Mouse (Mus musculus): ENCODE results near the gene Snx9. TPM values are rescaled to one million over a fixed set of nuclear protein-coding genes. Genes with fewer than 3 reads are reported as not detected.

The Snx9 gene
- polyA plus RNA-seq, 1 experiment = 24.7 TPM

DNA sequence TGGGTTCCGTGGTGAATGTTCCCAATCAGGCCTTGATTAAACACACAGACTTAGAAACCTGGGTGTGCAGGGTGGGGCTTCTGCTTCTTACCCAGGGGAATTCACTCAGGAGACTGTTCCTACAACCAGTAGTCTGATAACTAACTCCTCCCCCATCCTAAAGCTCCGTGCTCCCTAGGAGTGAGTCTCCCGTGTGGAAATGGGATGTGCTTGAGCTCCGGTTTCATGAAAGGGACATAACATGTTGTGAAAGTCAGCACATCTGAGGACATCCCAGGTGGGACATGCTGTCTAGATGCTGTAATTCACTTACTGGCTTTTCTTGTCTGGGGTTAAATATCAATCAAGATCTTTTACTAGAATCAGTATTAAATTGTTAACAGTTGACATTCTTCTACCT is 111.3 kb downstream of the Snx9 start:
- Histone ChIP-seq H3ac (ENCODE audit: control insufficient read depth, insufficient read length) (no peak overlapping the region), H3K4me3 (no peak overlapping the region), H3K4me2 (ENCODE audit: low read depth) (no peak overlapping the region), H3K27me3 (ENCODE audit: control insufficient read depth, insufficient read depth, insufficient read length) (no peaks in the 10 kb centered on the region), H3K36me3 (ENCODE audit: control insufficient read depth, insufficient read depth) (no peaks in the 10 kb centered on the region), H3K79me2 (ENCODE audit: control insufficient read depth, insufficient read depth) (peaks cover 84% of the 10 kb centered on the region)
- TF ChIP-seq E2F4 (IDR thresholded peaks at IDR 0.05; ENCODE audit: insufficient read depth) (no peak), USF1 (IDR thresholded peaks at IDR 0.05; ENCODE audit: low read depth) (no peak), MYOD1 (IDR thresholded peaks at IDR 0.05; ENCODE audit: control insufficient read depth in 1 of 3, insufficient read length in 2 of 3, low read depth in 2 of 3) (no peak), MYOG (IDR thresholded peaks at IDR 0.05; ENCODE audit: control insufficient read depth in 1 of 3, insufficient read depth in 1 of 3, insufficient read length in 2 of 3, low read depth in 2 of 3) (no peak), SRF (IDR thresholded peaks at IDR 0.05; ENCODE audit: control insufficient read depth, insufficient read length, low read depth) (no peak), POLR2AphosphoS2 (IDR thresholded peaks at IDR 0.05; ENCODE audit: insufficient read length, low read depth) (no peak)

DNA sequence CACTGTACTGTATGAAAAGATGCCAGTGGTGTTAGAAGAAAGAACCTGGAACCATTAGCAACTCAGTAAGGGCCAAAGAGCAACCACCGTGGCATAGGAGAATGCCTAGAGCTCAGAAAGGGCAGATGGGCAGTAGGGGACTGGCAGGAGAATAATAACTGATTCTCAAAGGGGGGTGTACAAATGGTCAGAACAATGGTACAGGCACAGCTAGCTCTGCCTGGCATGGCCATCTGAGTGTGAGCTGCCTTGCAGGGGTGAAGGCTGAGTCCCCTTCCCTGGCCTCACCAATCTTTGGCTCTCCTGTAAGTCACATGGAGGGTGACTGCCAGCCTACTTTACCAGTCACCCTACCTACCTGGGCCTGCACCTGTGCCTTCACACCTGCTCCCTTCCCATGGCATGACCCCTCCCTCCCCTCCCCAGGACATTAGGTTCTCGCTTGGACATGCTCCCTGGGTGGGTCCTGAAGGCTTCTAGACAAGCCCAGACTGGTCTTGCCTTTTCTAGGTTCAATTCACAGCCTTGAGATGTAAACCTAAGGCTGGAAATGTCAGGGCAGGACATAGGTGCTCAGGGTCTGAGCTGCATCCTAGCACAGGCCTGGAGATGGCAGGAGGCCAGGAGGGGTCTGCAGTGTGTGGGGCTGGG is 115.3 kb downstream of the Snx9 start:
- Histone ChIP-seq H3K79me2 (ENCODE audit: control insufficient read depth, insufficient read depth) (peaks cover 79% of the 10 kb centered on the region), H3K4me2 (ENCODE audit: low read depth) (peak overlapping the region; percentile 58), H3K4me3 (no peak overlapping the region), H3K27me3 (ENCODE audit: control insufficient read depth, insufficient read depth, insufficient read length) (no peaks in the 10 kb centered on the region), H3ac (ENCODE audit: control insufficient read depth, insufficient read length) (no peak overlapping the region), H3K36me3 (ENCODE audit: control insufficient read depth, insufficient read depth) (no peaks in the 10 kb centered on the region)
- no peak for TF ChIP-seq MAX (IDR thresholded peaks at IDR 0.05; ENCODE audit: low read depth)
- TF ChIP-seq POLR2A (IDR thresholded peaks at IDR 0.05; ENCODE audit: insufficient read length, low read depth) = no peak
- TF ChIP-seq MYOG (IDR thresholded peaks at IDR 0.05; ENCODE audit: control insufficient read depth in 1 of 3, insufficient read depth in 1 of 3, insufficient read length in 2 of 3, low read depth in 2 of 3) = no peak
- TF ChIP-seq TCF12 (IDR thresholded peaks at IDR 0.05; ENCODE audit: insufficient read depth, poor library complexity, severe bottlenecking) = no peak
- TF ChIP-seq E2F4 (IDR thresholded peaks at IDR 0.05; ENCODE audit: insufficient read depth) = no peak

DNA sequence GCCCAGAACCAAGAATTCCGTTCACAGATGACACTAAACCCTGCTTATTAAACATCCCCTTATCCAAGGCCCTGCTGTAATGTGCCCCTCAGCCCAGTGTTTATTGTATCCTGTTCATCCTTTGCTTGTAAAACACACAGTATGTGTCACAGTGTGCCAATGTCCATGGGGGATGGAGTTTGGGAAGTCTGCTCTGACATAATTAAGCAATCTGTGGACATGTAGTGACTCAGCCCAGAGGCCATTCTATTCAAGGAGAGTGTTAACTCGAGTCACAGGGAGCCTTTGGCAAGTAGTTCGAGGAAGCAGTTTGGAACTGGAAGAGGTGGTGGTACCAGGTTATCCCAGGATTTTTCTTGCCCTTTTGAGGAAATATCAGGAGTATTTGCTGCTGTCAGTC is 116.0 kb downstream of the Snx9 start:
- Histone ChIP-seq H3K4me3 (no peak overlapping the region), H3K27me3 (ENCODE audit: control insufficient read depth, insufficient read depth, insufficient read length) (no peaks in the 10 kb centered on the region), H3K79me2 (ENCODE audit: control insufficient read depth, insufficient read depth) (peaks cover 82% of the 10 kb centered on the region), H3ac (ENCODE audit: control insufficient read depth, insufficient read length) (no peak overlapping the region), H3K4me2 (ENCODE audit: low read depth) (peak overlapping the region; percentile 58), H3K36me3 (ENCODE audit: control insufficient read depth, insufficient read depth) (no peaks in the 10 kb centered on the region)
- no peak for TF ChIP-seq MYOG (IDR thresholded peaks at IDR 0.05; ENCODE audit: control insufficient read depth in 1 of 3, insufficient read depth in 1 of 3, insufficient read length in 2 of 3, low read depth in 2 of 3)
- TF ChIP-seq CEBPB (IDR thresholded peaks at IDR 0.05; ENCODE audit: insufficient read depth, poor library complexity, severe bottlenecking) = peak; percentile 80

DNA sequence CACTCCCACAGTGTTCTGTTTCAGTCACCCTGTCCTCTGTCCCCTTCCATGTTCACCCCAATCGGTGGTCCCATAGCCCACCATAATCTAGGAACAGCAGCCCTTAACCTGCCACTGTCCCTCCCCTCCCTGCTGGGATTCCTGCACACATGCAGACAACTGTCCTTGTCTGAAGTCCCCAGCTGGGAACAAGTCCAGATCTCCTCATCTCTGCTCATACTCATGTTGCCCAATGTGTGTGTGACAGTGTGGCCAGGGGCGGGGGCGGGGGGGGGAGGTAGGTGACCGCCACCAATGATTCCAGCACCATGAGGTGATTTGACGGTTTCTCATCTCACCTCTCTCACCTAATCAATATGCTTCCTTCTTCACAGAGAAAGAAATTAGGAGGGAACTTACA is 117.1 kb downstream of the Snx9 start:
- no peak for TF ChIP-seq POLR2AphosphoS2 (IDR thresholded peaks at IDR 0.05; ENCODE audit: insufficient read length, low read depth)
- no peak for TF ChIP-seq MAX (IDR thresholded peaks at IDR 0.05; ENCODE audit: low read depth)
- TF ChIP-seq SRF (IDR thresholded peaks at IDR 0.05; ENCODE audit: control insufficient read depth, insufficient read length, low read depth) = no peak

DNA sequence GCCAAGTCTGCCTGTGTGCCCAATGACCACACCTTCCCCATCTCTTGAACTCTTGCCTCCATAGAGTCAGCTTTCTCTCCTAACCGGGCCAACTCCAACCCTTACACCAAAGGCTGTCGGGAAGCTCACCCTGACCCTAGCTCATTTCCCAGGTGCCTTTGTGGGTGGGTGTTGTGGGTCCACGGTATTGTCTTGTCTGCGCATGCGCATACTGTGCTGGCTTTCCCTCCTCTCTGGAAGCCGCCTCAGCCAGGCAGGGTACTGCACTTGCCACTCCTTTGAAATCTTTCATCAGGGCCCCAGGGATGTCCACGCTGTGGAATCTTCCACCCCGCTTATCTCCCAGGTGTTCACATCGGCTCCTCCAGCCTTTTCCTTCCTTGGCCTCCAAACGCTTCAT is 117.5 kb downstream of the Snx9 start:
- no peak overlapping the region for H3ac ChIP-seq (ENCODE audit: control insufficient read depth, insufficient read length)
- TF ChIP-seq MAX (IDR thresholded peaks at IDR 0.05; ENCODE audit: low read depth) (no peak), USF1 (IDR thresholded peaks at IDR 0.05; ENCODE audit: low read depth) (no peak), MYOD1 (IDR thresholded peaks at IDR 0.05; ENCODE audit: control insufficient read depth in 1 of 3, insufficient read length in 2 of 3, low read depth in 2 of 3) (no peak)
- H3K36me3 ChIP-seq (ENCODE audit: control insufficient read depth, insufficient read depth) = no peaks in the 10 kb centered on the region
- H3K4me2 ChIP-seq (ENCODE audit: low read depth) = no peak overlapping the region
- peaks cover 81% of the 10 kb centered on the region for H3K79me2 ChIP-seq (ENCODE audit: control insufficient read depth, insufficient read depth)
- H3K4me3 ChIP-seq = no peak overlapping the region
- no peaks in the 10 kb centered on the region for H3K27me3 ChIP-seq (ENCODE audit: control insufficient read depth, insufficient read depth, insufficient read length)

More for the DNA sequence above, 117.1 kb downstream of the Snx9 start:
- H3K4me2 ChIP-seq (ENCODE audit: low read depth) = no peak overlapping the region
- no peaks in the 10 kb centered on the region for H3K27me3 ChIP-seq (ENCODE audit: control insufficient read depth, insufficient read depth, insufficient read length)
- H3K79me2 ChIP-seq (ENCODE audit: control insufficient read depth, insufficient read depth) = peaks cover 81% of the 10 kb centered on the region
- no peaks in the 10 kb centered on the region for H3K36me3 ChIP-seq (ENCODE audit: control insufficient read depth, insufficient read depth)
- H3ac ChIP-seq (ENCODE audit: control insufficient read depth, insufficient read length) = no peak overlapping the region
- no peak overlapping the region for H3K4me3 ChIP-seq

DNA sequence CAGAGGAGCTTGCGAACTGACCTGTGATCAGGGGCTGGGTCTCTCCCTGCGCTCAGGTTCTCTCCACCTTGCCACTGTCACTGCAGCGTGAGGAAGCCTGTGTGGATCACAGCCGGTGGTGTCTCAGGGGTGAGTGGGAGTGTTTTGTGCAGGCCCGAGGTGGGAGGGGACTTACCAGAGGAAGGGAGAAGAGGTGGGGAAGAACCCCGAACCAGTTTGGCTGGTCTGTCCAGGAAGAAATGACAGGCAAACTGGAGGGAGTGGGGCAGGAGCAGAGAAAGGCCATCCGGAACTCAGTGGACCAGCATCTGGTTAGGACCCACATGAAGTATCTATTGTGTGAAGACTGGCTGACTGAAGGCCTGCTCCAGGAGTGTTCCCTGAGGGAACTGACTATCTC is 118.0 kb downstream of the Snx9 start:
- H3K27me3 ChIP-seq (ENCODE audit: control insufficient read depth, insufficient read depth, insufficient read length) = no peaks in the 10 kb centered on the region
- no peaks in the 10 kb centered on the region for H3K36me3 ChIP-seq (ENCODE audit: control insufficient read depth, insufficient read depth)
- TF ChIP-seq POLR2A (IDR thresholded peaks at IDR 0.05; ENCODE audit: insufficient read length, low read depth) (no peak), TCF3 (IDR thresholded peaks at IDR 0.05; ENCODE audit: insufficient read length, low read depth) (no peak), USF1 (IDR thresholded peaks at IDR 0.05; ENCODE audit: low read depth) (no peak)
- no peak overlapping the region for H3K4me3 ChIP-seq
- H3K79me2 ChIP-seq (ENCODE audit: control insufficient read depth, insufficient read depth) = peaks cover 82% of the 10 kb centered on the region
- H3ac ChIP-seq (ENCODE audit: control insufficient read depth, insufficient read length) = no peak overlapping the region
- peak overlapping the region; percentile 44 for H3K4me2 ChIP-seq (ENCODE audit: low read depth)

Measured in myocyte (in vitro differentiated cells).